Mouse (Mus musculus) granulocyte monocyte progenitor cell, adult 5-6 weeks (primary cell): ENCODE measurements around the gene Cope. TPM values are rescaled to one million over a fixed set of nuclear protein-coding genes. Genes with fewer than 3 reads are reported as not detected.

Experiments used
- ATAC-seq: replicated peaks from 2 replicates; pipeline ENCODE4 v1.8.0; 2016; ENCODE audit warnings: mild to moderate bottlenecking, moderate TSS enrichment, inconsistent platforms; ENCODE audit not compliant: poor library complexity, severe bottlenecking
- total RNA-seq, 2 experiments: library from RNA; stranded (forward) in 1 of 2; stranded (reverse) in 1 of 2; fragments of 200-712, 200-1000 nt in 1 of 2; fragments of >200 nt in 1 of 2; fragmentation: Nextera tagmentation in 1 of 2; gene quantifications; 2 replicates each; pipeline ENCODE4 v1.2.3; 2014 to 2017

The Cope gene
- total RNA-seq, 2 experiments from 2014 or later, result 132 to 240 TPM

DNA sequence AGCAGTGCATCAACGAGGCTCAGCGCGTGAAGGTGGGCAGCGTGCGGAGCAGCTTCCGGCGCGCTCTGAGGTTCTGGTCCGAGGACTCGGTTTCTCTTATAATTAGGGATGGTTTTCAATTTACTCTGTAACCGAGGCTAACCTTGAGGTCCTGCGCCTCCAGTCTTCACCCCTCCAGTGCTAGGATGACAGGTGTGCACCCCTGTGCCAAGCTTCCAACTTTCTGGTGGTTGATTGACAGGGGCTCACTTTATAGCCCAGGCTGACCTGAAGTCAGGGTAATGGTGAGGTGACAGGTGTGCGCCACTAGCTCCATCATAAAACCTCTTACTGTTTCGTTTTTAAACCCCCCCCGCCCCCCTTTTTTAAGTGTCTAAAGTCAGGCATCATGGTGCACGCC lies 583 bp downstream of the Cope start:
- ATAC-seq, result no peak

DNA sequence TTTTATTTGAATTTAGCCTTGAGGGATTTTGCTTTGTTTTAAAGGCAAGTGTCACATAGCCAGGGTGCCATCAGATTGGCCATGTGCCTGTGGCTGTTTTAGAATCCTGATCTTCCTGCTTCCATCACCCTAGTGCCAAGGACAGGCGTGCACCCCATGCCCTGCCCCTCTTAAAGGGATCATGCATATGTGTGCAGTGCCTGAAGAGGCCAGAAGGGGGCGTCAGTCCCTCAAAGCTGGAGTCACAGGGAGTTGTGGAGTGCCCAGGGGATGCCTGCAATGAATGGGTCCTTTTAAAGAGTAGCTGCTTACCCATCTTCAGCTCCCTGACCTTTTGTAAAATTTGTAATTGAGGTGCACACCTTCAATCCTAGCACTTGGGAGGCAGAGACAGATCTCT lies 7.0 kb downstream of the Cope start:
- ATAC-seq, result peak; percentile 66

DNA sequence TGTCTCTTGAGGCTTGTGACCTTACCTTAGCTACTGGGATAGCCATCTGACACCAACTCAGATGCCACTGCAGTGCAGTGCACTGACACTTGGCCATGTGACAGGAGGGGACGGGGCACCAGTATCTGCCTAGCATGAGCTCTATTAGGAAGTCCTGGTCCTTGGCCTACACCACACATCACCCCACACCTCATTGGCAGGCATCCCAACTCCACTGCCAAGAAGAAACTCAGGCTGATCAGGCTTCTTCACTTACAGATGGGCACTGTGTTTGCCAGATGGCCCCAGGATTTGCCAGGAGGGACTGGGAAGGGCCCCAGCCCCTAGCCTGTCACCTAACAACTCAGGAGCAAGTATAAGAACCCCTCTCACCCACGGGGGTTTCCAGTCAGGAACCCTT lies 11.1 kb downstream of the Cope start:
- no peak for ATAC-seq

DNA sequence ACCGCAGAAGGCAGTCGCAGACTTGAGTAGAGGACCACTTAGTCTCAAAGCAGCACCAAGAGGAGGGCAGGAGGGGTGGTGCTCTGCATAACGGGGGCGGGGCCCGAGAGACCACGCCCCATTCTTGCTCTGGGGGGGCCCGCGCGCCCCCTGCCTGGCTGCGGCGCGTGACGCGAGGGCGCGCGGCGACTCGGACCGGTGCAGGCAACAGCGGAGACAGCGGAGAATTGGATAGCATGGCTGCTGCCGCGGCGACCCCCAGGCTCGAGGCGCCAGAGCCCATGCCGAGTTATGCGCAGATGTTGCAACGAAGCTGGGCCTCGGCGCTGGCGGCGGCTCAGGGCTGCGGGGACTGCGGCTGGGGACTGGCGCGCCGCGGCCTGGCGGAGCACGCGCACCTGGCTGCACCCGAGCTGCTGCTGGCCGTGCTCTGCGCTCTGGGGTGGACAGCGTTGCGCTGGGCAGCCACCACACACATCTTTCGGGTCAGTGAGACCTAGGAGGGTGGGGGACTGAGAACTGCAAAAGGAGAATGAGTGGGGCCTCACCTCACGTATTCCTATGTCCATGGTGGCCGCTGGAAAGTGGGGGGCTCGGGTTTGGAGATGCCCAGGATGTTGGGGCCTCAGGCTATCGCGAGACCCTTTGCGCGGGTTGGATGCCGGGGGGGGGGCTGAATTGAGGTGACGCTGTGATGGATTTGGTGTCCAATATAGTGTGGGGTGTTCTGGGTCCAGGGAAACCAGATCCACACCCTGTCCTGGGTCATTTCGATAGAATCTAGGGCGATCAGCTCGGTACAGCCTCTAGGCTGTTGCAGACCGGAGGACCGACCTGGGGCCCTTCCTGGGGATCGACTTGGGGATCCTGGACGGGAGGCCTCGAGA lies 13.5 kb downstream of the Cope start, which contains the start of gene Cers1:
Gene Cers1 (plus strand): TSS at position 152 of the 887 bp plus-strand sequence.
- ATAC-seq, result peak; percentile 57

DNA sequence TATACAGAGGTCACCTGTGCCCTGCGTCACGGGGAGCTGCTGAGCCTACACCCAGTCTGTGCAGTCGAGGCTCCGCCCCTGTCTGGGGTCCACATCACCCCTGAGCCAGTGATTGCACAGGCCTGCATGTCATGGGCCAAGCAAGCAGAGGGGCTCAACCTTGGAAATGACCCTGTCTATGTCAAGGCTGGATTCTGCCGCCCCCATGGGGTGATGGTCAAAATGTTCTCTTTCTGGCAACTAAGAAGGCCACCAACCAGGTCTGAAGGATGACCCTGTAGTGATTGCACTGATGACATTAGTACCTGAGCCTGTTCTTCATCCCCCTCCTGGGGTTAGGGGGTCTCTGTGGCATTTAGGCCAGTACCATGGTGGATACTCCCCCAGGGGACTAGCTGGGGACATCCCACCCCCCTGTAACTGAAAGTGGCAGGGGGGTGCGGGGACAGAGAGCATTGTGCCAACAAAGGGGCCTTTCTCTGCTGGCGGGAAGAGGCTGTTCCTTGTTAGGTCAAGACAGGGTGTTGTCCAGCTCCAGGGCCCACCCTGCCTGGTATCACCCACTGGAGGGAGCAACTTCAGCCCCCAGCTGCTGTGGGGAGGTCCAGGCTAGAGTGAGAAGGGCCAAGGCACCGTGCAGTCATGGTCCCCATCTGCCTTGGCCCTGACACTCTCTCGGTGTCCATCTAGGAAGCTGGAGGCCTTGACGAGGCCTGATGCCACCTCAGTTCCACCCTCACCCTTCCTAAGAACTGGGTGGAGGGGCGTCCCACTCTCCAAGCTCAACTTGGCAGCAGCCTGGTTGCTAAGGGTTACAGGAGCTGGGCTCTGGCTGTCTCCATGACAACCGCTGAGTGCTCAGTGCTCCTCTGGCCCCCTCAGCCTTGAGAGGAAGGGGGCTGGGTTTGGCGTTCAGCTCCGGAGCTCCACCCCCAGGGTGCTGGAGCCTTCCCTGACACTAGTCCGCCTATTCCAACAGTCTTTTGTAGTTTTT lies 14.5 kb downstream of the Cope start:
- ATAC-seq, result peak; percentile 14; the same call in 1 of the 2 replicates

DNA sequence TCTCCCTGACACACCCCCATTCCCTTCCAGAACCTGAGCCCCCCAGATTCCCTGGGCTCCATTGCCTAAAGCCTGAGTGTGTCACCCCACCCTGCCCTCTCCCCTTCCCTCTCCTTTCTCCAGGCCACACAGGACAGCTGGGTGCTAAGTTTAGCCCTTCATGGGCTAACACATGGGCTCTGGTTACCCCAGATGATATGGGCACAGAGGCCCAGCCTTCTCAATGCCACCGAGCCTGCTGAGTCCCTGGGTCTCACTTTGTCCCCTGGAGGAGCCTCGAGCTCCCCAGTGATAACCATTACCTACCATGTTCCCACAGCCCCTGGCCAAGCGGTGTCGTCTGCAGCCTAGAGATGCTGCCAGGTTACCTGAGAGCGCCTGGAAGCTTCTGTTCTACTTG lies 15.6 kb downstream of the Cope start:
- no peak for ATAC-seq

DNA sequence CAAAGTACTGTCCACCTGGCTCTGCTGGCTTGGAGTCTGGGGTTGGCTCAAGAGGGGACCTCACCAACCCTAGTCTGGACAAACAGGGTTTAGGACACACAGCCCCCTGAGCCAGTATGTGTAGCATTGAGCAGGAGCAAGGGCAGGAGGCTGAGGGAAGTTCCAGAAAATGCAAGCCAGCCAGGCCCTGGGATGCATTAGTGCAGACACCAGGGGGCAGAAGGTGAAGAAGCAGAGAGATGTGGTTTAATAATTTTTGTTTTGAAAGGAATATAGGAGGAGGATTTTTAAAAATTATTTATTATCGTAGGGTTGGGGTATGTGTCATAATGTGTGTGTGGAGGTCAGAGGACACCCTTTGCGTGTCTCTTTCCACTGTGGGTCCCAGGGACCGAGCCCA lies 21.4 kb downstream of the Cope start:
- no peak for ATAC-seq

DNA sequence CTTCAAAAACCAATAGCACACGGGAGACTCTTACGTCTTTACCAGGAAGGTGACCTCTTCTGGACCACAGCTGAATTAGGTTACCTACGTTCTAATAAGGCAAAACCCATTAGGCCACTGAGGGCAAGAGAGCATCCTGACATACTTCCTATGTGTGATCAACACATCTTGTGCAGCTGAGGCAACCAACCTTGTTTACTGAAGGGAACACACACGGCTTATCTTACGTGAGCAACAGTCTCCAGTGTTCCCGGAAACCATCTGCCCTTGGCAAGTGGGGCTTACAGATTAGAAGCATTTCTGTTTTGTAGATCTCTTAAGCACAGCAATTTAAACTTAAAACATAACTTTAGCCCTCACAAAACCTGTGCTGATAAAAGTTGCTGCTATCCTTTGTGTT lies 25.2 kb downstream of the Cope start:
- ATAC-seq, result no peak

DNA sequence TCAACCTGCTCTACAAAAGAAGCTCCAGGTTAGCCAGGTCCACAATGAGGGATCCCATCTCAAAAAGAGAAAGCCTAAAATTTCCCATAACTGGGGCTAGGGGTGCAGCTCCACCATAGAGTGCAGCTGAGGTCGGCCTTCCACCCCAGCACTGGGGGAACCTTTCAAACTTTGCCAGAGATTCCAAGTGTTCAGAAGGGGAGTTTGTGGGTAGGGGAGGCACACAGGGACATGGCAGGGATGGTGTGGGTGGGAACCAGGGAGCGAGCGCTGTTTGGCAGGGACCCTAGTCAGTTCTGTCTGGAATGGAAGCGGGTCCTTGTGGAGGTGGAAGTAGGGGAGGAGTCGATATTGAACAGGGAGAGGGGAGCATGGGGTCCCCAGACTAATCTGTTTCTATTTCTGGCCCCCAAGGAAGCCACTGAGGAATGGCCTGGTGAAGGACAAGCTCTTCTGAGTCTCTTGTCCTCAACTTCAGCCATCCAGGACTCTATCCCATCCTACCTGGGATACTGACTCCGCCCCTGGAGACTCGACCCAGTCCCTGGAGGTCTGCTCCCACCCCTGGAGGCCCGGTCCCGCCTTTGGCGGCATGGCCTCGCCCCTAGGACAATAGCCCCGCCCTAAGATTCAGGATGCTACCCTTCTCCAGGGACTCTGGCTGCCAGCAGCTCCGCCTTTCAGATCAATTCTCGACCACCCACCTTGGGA lies 27.0 kb downstream of the Cope start, which contains the start of gene Gdf1:
Gene Gdf1 (plus strand): TSS at position 694 of the 711 bp plus-strand sequence.
- no peak; the same call in 1 of the 2 replicates for ATAC-seq

DNA sequence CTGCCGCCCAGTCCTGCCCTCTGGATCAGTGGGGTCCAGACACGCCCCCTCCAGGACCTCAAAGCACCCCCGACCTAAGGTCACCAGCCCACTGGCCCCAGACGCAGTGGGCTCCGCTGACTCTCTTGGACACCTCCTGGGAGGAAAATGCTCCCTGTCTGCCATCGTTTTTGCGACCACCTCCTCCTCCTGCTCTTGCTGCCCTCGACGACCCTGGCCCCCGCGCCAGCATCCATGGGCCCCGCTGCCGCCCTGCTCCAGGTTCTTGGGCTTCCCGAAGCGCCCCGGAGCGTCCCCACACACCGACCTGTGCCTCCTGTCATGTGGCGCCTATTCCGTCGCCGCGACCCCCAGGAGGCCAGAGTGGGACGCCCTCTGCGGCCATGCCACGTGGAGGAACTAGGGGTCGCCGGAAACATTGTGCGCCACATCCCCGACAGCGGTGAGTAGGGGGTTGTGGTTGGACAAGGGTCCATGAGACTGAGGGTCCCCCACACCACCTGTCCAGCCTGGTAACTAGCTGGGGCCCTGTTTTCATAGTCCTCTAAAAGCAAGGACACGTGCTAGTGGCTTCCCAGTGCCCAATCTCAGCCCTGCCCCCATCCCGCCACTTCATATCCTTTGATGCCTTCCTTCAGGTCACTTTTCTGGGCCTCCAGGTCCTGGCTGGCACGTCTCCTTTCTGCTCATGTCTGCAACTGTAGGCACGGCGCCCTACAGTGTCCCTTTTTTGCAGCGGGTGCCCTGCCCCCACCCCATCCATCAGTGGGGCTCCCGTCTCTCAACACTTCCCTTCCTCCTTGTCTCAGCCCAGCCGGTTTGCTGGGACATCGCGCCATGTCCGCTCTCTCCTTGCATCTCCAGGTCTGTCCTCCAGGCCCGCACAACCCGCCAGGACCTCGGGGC lies 27.8 kb downstream of the Cope start:
- ATAC-seq, result peak; percentile 12; the same call in 1 of the 2 replicates

DNA sequence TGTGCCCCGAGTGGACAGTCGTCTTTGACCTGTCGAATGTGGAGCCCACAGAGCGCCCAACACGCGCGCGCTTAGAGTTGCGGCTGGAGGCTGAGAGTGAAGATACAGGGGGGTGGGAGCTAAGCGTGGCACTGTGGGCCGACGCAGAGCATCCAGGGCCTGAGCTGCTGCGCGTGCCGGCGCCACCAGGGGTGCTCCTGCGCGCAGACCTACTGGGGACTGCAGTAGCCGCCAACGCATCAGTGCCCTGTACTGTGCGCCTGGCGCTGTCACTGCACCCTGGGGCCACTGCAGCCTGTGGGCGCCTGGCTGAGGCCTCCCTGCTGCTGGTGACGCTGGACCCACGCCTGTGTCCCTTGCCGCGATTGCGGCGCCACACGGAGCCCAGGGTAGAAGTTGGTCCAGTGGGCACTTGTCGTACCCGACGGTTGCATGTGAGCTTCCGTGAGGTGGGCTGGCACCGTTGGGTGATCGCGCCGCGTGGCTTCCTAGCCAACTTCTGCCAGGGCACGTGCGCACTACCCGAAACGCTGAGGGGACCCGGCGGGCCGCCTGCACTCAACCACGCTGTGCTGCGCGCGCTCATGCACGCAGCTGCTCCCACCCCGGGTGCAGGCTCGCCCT lies 28.5 kb downstream of the Cope start:
- ATAC-seq, result peak; percentile 46

DNA sequence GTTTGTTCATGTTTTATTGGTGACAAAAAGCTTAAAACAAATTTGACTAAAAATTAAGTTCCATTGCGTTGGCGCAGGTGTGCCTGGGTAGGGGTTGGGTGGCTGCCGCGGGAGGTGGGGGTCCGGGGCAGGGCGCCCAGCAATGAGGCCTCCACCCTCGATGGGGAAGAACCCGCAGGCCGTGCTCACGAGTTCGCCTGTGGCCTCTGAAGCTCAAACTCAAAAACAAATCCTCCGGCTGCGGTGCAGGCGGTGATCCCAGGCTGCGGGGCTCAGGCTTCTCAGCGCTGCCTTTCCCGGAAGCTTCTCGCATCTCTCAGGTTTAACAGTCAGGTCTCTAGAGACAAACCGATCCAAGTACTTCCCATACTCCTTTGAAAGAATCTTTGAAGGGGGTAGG lies 29.2 kb downstream of the Cope start:
- ATAC-seq, result no peak

DNA sequence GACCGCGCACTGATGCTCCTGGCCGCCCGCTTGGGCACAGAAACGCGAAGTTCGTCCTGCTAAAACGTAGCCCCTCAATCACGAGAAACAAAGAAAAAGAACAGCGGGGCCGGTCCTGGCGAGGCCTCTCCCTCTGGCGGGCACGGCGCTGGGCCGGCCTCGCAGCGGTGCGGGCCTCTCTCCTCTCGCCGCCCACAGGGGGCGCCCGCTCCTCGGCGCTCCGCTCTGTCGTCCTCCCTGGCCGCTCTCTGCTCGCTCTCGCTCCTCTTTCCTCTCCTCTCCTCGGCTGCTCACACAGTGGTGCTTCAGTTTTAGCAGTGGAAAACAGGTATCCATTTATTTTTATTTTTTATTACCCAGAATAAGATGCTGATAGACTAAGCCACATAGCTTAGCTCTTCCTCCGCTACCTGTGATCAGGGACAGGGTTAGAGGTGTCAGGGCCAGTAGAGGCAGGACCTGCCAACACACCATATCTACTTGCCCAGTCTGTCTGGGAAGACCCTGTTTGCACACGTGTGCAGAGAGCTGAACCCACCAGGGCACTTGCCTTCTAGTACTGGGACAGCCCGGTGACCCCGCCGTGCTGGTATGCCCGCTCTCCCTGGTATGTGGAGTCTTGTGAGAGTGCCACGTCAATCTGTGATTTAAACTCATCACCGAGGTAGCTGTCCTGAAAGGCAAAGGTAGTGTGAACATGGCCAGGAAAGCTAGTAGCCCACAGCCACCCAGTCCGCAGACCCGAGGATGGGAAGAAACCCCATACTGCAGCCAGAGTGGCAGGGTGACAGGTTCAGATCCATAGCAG lies 30.0 kb downstream of the Cope start:
- no peak for ATAC-seq

DNA sequence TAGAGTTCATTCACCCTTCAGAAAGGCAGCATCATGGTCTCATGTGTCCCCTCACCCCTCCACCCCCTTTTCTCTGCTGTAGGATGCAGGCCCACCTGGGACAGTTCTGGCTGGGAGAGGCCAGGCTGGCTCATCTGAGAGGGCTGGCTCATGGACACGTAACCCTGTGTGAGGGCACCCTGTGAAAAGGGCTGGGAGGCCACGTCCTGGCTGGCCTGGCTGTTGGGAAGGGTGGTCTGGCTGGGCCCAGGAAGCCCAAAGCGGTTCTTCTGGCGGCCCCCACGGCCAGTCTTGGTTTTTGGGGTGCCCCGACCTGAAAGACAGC lies 30.5 kb downstream of the Cope start:
- no peak for ATAC-seq

DNA sequence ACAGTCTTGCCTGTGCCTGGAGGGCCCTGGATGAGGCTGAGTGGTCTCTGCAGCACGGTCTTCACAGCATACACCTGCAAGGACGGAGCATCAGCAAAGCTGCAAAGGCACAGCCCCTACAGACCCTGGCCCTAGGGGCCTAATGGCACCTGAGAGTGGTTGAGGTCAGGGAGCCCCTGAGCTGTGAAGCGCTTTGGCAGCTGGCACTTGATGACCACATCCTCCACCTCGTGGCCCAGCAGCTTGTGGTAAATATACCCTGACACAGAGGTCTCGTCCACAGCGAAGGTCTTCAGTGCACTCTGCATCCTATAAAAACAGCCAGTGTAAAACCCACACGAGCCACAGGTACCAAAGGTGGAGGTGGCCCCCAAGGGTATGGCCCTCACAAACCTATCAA lies 36.6 kb downstream of the Cope start:
- no peak for ATAC-seq

DNA sequence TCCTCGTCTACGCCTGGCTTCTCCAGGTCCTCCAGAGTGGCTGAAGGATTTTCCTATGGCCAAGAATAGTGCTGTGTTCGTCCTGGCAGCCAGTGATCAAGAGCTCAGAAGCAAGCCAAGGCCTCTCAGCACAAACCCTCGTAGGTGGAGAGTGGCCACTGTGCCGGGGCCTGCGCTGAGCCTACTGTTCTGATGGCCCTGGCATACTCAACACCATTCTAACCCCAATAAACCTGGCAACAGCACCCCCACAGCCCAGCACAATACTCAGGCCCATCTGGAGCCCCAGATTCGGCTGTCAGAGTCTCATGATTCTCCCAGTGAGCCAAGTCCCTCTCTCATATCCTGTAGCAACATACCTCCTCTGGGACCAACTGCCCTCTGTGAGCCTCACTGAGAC lies 38.3 kb downstream of the Cope start:
- ATAC-seq, result no peak

DNA sequence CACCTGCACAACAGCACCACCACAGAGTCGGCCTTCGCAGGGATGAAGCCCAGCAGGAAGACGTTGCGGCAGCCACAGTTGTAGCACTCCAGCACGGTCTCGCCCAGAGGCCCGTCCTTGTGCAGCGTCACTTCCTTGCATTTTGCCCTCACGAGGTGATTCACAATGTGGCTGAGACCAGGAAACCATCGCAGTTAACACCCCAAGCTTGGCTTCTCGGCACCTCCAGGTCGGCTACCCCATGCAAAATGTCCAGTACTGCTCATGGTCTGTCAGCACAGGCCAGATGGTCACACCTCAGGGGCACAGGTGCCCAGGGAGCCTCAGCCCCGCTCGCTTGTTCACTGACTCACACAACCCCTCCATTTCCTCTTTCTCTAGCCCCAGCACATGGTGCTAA lies 39.7 kb downstream of the Cope start:
- ATAC-seq, result peak; percentile 25; the same call in 1 of the 2 replicates

DNA sequence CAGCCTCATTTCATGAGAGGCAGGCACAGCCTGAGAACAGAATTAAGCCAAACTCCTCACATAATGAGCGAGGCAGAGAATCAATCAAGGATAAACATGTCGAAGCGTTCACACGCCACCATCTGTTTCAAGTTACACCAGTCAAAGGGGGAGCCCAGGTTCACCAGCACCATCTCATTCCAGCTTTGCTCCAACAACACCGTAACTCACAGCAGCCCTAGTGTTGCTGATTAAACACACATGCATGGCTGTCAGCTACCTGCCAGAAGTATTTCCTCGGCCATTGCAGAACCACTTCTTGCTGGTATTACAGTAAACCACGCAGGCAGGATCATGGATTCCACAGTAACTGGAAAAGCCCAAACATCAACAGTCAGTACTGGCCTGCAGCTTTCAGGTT lies 40.8 kb downstream of the Cope start:
- no peak for ATAC-seq
